Mouse (Mus musculus) heart, adult 10 weeks (tissue): ENCODE results near the gene Klf12. TPM values are rescaled to one million over a fixed set of nuclear protein-coding genes. Genes with fewer than 3 reads are reported as not detected.

Experiments used
- polyA plus RNA-seq: library from polyadenylated mRNA; stranded (reverse); fragments of 350-450 nt; fragmentation: Illumina TruSeq; extraction: RNeasy Lipid Tissue Mini Kit (QIAGEN cat#74804); gene quantifications from one replicate; pipeline ENCODE4 v1.2.3, GENCODE M21; 2014; ENCODE audit warnings: low read depth, low replicate concordance

Klf12 gene
- polyA plus RNA-seq = 7.9 TPM

GRCm38 (mm10) chr14:100284119-100284860 is at the start of gene Klf12:
Gene Klf12 (minus strand): TSS chr14:100284679.

